Mouse (Mus musculus): Measurements from ENCODE around the gene Nrxn1. TPM values are rescaled to one million over a fixed set of nuclear protein-coding genes. Genes with fewer than 3 reads are reported as not detected.

The Nrxn1 gene
- total RNA-seq (2021): 10 to 100 TPM in 1 of 2 experiments, 1 to 10 TPM in 1; 7.1 to 12.7 TPM
- polyA plus RNA-seq (2012; rRNA removed): 5.2 and 5.3 TPM in 2 replicates
- long read RNA-seq: 0 reads

DNA sequence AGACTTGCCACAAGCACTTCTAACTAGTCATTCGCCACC, at the start of gene Nrxn1:
TSS of gene Nrxn1 (minus strand) at position 30 of the 39 bp plus-strand sequence.
- no peak for DNase-seq

DNA sequence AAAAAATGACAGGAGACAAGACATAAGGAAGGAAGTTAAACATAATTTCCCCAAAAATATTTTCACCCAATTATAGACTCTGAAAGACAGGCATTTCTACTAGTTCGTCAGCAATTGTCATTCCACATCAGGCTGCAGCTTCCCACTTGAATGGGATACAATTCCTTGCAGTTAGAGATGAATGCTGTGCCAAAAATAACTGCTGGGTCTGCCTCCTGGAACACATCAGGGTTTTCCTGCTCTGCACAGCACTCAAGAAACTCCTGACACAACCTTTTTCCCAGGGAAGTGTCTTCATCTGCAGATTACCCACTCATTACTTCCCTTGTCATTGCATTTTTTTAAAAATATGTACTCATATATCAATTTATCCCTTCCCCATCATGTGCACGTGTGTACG, 44.0 kb upstream of the Nrxn1 start:
- no peak for DNase-seq

DNA sequence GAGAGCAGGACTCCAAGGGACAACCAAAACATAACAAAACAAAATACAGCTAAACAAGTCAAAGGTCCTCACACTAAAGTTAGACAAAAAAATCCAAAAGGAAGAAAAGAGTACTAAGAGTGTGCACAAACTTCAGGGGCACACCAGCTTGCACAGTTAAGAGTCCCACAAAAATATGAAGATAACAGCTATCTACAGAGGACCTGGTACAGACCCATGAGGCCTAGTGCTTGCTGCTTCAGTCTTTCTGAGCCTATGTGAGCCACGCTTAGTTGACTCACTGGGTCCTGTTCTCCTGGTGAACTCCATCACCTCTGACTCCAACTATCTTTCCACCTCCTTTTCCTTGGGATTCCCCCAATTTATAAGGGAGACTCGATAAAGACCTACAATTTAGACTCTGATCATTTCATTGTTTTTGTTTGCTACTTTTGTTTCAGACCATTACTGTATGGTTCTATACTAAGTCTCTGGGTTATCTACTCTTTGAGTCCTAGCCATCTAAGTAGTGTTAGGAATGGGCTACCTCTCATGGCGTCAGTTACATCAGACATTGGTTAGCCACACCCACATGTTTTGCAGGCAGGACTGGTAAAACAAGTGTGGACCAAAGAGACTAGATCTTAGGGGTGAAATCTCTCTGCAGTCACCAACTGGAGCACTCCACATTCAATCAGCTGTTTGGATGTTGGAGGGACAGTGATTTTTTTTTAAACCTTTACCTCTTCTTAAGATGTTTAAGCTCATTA, 20.2 kb upstream of the Nrxn1 start:
- no peak for DNase-seq

DNA sequence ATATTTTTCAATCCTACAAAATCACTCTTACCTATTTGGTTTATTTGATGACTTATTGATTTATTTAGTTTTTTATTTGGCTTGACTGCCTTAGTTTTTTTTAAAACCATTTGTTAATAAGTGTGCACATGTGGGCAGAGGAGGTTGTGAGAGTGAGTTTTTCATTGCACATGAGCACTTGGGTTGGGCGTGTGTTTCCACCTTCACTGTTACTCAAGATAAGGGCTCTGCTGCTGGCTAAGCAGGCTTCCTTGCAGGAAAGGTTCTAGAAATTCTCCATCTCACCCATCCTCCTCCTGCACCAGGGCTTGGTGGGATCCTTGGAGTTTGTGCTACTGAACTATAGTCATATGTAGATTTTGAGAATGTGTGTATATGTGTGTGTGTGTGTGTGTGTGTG, 19.2 kb upstream of the Nrxn1 start:
- DNase-seq: no peak

DNA sequence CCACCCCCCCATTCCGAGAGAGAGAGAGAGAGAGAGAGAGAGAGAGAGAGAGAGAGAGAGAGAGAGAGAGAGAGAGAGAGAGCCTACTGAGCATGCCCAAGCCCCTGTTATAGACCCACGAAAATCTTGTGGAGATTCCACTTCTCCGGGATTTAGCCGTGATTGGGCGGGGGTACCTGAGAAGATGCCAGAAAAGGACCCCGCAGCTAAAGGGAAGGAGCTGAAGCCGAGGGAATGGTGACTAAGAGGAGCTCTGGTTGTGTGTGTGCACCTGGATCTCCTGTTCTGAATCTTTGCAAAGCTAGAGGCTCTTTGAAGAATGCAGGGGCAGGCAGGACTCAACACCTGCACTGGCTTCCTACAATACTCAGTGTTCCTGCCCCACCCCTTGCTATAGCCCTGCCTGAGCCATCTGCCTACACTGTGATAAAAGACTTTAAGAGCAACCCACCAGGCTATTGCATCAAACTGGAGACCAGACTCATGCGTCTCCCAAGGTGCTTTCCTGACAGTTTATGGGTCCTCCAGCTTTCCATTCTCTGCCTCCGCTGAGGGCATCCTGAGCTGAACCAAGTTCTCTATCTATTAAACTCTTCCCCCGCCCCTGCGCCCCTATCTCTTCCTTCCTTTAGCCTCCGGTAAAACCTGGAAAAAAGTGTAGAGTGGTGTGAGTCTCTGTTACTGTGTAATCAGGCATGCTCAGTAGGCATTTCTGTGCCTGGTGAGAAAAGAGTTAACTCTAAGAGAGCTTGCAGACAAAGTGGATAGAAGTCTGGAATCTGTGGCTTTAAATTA, 407 bp upstream of the Nrxn1 start:
- DNase-seq: no peak

DNA sequence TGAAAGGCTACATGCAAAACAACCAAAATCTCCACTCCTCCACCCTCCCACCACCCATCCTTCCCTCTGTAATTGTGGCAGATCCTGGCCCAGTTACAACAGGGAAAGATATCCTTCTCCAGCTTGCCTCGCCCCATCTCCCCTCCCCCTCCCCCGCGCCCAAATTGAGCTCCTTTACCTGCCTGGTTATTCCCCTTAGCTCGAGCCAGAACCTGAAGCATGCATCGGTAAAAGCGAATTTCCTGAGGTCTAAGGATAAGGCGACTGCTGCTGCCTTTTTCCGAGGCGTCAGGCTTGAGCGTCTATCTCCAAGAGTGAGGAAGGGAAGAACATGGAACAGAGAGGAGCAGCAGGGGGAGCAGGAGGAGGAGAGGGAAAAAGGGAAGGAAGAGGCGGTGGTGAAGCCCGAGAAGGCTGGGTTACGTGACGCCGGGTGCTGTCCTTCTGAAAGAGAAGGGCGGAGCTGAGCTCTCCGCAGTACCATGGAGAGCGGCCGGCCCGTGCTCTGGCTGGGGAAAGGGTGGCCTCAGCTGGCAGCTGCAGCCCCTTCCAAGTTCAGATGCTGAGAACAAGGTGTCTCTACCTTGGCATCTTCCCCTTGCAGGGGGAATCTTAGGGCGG, 340 bp downstream of the Nrxn1 start:
- peak; percentile 42 for DNase-seq

DNA sequence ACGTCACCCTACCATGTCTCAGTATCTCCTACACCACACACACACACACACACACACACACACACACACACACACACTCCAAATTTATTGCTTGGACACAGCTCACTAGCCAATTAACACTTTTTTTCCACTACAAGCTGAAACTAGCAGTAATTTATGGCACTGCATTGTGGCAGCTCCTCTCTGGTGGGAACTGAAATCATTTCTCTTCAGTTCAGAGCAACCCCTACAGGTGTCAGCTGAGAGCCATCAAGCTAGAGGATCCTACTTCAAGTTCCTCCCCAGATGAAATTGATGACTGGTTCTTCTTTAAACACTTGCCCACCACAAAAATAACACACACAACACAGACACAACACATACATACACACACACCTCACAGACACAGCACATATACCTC, 2.2 kb downstream of the Nrxn1 start:
- DNase-seq: no peak

DNA sequence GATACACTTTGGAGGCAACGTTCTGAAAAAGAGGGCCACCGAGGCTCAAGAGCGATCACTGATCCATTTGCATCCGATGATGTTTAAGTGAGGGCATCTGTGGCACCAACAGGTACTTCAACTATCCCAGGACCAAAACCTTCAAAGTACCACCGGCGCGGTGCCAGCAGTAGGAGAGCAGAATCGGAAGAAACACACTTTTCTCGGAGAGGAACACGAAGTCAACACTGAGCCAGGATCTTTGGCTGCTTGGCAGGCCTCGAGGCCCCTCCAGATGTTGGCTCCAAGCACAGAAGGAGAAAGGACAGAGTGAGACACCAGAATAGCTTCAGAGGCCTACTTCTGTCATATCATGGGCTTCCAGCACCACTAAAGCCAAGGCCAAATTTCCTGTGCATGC, 3.9 kb downstream of the Nrxn1 start:
- no peak for DNase-seq

DNA sequence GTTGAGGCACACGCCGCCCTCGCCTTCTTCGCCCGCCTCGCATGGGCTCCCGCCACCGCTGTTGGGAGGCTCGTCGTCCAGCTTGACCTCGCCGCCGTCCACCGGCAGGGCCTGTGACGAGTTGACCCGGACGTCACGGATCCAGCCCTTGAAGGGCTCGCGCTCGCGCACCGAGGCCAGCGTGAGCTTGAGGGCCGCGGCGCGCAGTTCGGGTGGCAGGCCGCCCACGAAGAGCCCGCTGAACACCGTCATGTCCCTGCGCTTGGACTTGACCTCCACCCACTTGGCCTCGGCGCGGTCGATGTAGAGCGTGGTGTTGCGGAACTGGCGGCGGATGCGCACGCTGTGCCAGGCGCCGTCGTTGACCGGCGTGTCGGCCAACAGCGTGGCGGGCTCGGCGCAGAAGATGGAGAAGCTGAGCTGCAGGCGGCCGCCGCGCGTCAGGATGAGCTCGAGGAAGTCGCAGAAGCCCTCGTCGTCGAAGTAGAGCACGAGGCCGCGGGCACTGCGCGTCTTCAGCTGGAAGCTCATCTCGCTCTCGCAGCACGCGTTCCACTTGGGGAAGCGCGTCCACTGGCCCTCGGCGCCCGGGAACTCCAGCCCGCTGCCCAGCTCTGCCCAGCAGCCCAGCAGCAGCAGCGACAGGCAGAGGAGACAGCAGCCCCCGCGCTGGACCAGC, 4.7 kb downstream of the Nrxn1 start:
- no peak for DNase-seq

DNA sequence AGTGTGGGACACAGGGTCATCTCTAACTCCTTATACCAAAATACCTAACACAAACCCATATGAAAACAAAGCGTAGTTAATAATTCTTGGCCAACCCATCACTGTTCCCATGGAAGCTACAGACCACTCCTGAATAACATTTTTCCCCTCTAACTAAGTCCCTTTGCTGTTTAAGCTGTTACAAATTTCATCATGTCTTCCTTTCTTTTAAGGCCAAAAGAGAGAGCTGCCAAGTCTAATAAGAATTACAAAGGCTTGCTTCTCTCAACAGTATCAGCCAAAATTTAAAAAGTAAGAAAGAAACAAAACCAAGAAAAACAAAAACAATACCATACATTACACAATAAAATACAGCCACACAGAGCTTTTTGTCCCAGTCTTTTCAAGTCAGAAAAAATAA, 6.5 kb downstream of the Nrxn1 start:
- no peak for DNase-seq

DNA sequence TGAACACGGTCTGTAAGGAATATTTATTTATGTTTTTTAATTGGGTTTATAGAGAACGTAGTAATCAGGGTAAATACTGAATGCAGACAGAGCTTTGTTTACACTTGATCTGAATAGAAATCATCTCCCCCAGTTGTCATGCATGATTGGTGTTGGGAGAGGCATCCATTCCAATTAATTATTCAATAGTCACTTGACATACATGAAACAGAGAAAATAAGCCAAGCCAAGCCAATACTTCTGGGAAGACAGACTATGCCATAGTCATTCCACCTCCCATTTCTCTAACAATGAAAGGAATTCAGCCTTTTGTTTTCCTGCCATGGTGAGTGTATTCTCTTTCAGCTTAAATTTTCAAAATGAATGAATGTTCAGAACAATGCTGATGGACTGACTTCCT, 7.5 kb downstream of the Nrxn1 start:
- no peak for DNase-seq

DNA sequence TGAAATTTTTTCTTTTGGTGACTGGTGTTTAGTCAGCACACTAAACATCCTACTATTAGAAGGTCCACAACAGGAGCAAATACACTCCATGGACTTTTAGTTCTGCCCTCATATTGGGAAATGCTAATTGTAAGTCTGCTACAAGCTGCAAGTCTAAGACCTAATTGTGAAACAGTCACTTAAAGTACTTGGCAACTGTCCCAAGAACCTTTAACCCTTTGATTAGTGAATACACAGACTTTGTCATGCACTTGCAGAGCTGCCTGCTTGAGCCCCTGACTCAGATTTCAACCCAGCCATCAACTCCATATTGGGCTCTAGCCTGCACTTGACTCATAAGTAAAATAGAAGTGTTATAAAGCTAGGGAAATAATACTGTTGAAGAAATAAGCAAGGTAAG, 13.8 kb downstream of the Nrxn1 start:
- DNase-seq: no peak

DNA sequence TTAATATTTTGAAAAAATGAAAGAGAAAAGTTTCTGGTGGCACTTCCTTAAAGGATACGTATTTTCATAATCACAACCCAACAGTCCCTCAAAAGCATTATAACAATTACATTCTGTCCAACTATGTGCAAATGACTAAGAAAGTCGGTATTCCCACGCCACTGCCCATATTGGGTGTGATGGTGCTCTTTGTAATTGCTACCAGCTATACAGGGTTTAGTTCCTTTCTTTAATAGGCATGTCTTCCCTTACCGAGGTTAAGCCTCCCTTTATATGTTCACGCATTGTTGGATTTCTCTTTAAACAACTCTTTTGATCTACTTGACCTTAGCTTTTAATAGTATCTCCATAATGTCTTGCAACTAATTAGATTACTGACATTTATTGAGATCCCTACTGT, 18.1 kb downstream of the Nrxn1 start:
- no peak for DNase-seq

DNA sequence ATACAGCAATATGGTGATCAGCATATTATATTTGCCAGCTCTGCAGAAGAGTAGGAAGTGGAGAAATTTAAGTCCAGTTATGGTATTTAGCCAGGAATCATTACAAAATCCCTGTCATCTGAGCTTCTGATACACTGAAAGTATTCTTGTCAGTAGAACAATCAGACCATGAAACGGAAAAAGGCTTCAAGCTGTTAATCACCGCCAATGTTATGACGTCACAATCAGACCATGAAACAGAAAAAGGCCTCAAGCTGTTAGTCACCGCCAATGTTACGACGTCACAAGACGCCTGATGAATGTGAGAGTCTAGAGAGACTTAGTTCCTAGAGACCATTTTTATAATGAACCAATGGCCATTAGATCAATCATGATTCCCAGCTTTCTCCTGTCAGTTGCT, 59.4 kb downstream of the Nrxn1 start:
- DNase-seq: no peak

DNA sequence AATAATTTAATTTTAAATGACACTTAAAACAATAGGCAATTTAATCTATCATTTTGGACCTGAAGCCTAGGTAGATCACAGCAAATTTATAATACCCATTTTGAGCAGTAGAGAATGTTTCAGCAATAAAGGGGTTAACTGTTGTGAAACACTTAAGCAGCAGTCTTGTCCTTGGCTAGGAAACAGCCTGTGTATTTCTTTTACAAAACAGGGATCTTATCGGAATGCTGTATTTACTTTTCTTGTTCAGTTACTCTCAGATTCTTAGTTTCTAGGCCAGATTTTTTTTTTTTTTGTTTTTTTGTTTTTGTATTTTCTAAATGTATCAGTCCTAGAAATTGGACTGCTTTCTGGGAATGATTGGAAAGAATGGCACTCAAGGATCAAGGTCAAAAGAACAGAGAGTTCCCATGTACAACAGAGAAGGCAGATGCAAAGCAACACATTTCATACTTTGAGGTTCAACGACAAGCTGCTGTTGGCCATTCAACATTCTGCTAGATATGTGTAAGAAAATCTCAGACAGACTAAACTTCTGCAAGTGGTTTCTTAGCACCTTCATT, 67.7 kb downstream of the Nrxn1 start:
- DNase-seq: no peak

DNA sequence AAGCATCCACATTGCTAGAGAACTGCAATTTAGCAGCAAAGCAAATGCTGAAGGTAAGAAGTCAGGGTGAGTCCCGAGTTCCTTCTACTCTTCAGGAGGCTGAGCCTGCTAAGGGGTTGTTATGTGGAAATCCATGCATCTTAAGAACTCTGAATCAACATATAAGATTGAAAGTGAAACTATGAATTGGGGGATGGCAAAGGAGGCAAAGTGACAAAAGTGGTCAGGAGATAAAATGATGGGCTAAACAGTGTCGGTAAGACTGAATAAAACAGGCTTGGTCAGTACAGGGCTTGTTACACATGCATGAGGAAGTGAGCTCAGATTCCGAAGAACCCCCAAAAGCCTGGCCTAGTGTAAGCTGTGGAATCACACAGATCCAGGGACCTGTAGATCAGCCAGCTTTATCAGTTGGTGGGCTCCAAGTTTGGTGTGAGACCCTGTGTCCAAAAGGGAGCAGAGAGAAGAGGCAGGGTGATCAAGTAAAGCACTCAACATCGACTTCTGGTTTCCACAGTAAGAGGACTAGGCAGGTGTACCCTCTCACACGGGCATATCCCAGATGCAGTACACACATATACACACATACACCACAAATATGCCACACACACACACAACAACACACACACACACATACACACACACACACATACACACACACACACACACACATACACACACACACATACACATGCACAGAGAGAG, 85.3 kb downstream of the Nrxn1 start:
- DNase-seq: no peak

DNA sequence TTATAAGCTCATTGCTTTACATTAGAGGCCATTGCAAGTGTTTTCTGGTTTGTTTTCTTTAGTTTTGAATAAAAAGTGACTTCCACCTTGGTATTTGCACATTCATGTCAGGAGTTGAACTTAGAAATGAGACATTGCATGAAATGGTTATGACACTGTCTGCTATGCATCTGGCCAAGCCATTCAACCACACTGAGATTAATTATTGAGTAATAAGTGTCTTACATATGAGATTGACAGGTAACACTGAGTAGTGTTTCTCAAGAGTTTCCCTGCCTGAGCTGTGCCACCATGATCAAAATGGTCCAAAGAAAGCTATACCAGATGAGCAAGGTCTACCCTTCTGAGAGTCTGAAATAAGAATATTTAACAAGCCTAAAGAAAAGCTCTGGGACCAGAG, 92.5 kb downstream of the Nrxn1 start:
- DNase-seq: no peak

DNA sequence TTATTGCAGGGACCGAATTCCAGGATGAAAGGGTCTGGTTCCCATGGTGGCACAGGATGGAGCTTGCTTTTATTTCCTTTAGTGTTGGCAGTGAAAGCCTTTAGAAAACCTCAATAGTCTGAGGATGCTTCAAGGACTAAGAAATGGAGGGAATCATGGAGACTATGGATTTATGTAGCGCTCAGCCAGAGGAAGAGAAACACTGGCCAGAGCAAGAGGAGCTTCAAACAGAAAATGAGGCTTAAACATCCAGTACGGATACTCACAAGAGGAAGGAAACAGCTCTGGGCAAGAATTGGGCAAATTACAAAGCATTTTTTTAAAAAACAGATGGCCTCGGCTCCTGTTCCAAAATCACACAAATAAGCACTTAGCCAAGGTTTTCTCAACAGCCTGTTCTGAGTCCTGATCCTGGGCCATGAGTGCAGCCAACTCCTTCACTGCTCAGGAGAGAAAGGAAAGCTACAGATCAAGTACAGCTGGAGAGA, 93.2 kb downstream of the Nrxn1 start:
- DNase-seq: no peak

DNA sequence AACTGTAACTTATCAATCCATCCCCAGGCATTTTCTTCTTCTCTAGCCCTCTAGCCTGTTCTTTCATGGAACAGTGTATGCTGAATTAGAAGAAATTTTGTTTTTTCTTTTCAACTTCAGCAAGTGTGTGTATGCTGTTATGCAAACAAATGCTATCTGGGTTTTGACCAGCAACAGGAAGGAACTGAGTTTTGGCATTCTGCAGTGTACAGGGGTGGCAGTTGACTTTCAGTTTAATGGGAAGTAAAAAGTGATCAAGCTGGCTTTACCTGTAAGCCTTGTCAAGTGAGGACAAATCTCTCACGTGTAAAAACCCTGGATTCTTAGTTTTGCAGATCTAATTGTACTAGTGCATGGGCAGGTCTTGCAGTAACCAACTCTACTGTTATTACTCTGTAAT, 95.2 kb downstream of the Nrxn1 start:
- DNase-seq: no peak

DNA sequence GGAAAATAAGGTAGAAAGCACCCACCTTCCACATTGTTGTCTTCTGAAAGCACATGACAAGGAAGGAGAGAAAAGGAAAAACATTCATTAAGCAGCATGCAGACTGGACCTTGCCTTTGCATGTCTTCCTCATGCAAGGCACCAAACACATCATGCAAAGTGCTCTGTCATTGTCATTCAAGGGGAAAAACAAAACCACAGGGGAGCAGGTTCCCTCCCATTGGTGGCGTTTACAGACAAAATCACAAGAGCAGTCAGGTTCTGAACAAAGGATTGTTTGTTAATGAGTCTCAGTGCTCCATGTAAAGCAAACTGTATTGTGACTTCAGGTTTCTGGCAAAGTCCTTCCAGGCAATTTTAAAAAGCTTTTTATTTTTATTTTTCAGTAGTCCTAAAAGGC, 97.4 kb downstream of the Nrxn1 start:
- no peak for DNase-seq

DNA sequence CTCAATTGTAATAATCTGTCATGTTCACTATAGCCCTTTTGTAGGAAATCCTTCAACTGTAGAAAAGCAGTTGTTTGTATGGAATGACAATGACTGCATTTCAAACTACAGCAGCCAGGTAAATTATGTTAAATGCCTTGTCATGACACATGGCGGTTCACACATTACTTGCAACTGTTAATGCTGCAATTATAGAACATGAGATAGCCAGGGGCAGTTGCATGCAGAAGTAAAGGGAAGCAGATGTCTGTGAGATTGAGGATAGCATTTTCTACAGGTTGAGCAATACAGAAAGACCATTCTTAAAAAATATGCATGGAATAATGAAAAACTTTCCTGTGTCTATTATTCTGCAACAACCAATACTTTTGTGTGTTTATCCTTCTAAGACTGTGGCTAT, 98.6 kb downstream of the Nrxn1 start:
- DNase-seq: no peak

DNA sequence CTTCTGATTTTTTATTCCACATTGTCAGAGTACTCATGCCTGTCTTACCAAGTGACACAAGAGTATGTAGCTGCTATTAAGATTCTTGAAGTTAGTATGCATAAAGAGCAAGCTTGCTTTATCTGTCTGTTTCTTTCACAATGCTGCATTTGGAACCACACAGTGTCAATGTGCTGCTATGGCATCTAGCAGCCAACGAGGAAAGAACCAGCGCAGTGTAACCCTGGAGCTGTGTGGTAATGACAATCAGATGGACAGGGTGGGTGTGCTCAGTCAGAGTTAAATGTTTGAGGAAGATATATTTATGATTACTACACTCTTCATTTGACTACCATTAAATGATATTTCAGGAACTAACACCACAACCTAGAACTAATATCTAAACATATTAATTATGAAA, 102.1 kb downstream of the Nrxn1 start:
- DNase-seq: no peak
